Mouse (Mus musculus) lung, embryonic 15.5 days (tissue): Measurements from ENCODE around the gene Dcp1a. TPM values are rescaled to one million over a fixed set of nuclear protein-coding genes. Genes with fewer than 3 reads are reported as not detected.
A peak's percentile ranks its signal among the peaks of the same experiment; 100 is the strongest.
"Not testable (repeated sequence)": the region's sequence is repeated elsewhere in the genome, so short reads cannot be mapped to it uniquely, and the experiment has no call there.

Experiments used
- ATAC-seq: fragments of 200-750 bp; cut with Nextera tagmentation; 2 replicates; pipeline ENCODE4 v1.8.0; 2017; ENCODE audit warnings: moderate number of reproducible peaks, borderline replicate concordance; ENCODE audit not compliant: low FRiP score, low TSS enrichment; ENCODE audit errors: extremely low read depth
- H3K27ac ChIP-seq: fragments of 300-500 bp; sonication (generic); 2 replicates; pipeline ENCODE4 v1.5.1; 2015; ENCODE audit warnings: moderate library complexity, mild to moderate bottlenecking, inconsistent platforms
- H3K27me3 ChIP-seq: fragments of 300-500 bp; sonication (generic); 2 replicates; pipeline ENCODE4 v1.6.1; 2015; ENCODE audit warnings: inconsistent platforms
- H3K36me3 ChIP-seq: fragments of 300-500 bp; sonication (generic); 2 replicates; pipeline ENCODE4 v1.6.1; 2015; ENCODE audit warnings: inconsistent platforms
- H3K4me1 ChIP-seq: fragments of 300-500 bp; sonication (generic); 2 replicates; pipeline ENCODE4 v1.6.1; 2015; ENCODE audit warnings: inconsistent platforms
- H3K4me2 ChIP-seq: fragments of 300-500 bp; sonication (generic); 2 replicates; pipeline ENCODE4 v1.6.1; 2015; ENCODE audit warnings: inconsistent platforms, mild to moderate bottlenecking, moderate library complexity
- H3K4me3 ChIP-seq: fragments of 300-500 bp; sonication (generic); 2 replicates; pipeline ENCODE4 v1.5.1; 2015; ENCODE audit warnings: mild to moderate bottlenecking, inconsistent platforms
- H3K9ac ChIP-seq: fragments of 300-500 bp; sonication (generic); 2 replicates; pipeline ENCODE4 v1.6.1; 2015; ENCODE audit warnings: inconsistent platforms
- H3K9me3 ChIP-seq: fragments of 300-500 bp; sonication (generic); 2 replicates; pipeline ENCODE4 v1.6.1; 2016; ENCODE audit warnings: inconsistent platforms
- WGBS: fragments of 180-500 bp; shearing (Covaris S2); methylation state at CpG from one replicate; pipeline ENCODE4 v1.1.7; 2015; 5-methylcytosine and 5-hydroxymethylcytosine counted together
- polyA plus RNA-seq: library from polyadenylated mRNA; unstranded; fragments of >200 nt; fragmentation: Nextera tagmentation; extraction: Ambion mirVana; gene quantifications from 2 replicates; pipeline ENCODE4 v1.2.1, GENCODE M21; 2015

Gene Dcp1a
- polyA plus RNA-seq, 1 experiment from 2014 or later = 26.7 TPM

DNA sequence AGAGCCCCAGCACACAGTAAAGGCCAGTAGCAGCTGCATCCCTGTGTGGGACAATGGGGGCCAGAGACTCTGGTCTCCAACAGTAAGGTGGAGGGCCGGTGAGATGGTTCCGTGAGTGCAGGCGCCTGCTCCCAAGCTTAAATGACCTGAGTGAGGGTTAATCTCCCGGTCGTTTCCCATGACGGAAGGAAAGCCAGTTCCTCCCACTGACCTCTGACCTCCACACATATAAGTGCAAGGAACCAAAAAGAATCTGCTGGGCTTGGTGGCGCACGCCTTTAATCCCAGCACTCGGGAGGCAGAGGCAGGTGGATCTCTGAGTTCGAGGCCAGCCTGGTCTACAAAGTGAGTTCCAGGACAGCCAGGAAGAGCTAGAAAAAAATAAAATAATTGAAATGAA, 49.1 kb downstream of the Dcp1a start:
- Histone ChIP-seq H3K9ac (no peak overlapping the region), H3K4me2 (no peak overlapping the region), H3K4me1 (peaks cover 10% of the 10 kb centered on the region; the same call in 1 of the 2 replicates), H3K27ac (no peak overlapping the region), H3K9me3 (no peaks in the 10 kb centered on the region), H3K36me3 (peaks cover 41% of the 10 kb centered on the region), H3K27me3 (no peaks in the 10 kb centered on the region), H3K4me3 (no peak overlapping the region)
- no peak for ATAC-seq
- WGBS = 90% methylated on average over 10 of the region's 10 CpGs

DNA sequence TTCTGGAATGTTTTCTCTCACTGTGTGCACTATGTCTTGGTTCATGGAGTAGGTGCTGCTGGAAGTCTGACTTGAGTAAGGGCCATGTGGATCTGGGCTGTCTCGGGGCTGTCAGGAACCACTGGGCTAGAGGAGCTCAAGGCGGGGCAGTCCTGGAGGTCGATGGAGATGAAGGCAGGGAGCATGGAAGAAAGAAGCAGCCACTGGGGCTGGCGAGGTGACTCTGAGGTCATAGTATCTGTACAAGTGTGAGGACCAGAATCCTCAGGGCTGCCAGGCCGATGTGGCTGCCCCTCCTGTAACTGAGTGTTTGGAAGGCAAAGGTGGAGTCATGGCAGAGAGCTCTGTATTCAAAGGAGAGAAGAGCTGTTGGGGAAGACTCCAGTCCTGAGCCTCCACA, 49.6 kb downstream of the Dcp1a start:
- H3K4me2 ChIP-seq = no peak overlapping the region
- WGBS = 85% methylated on average over 5 of the region's 5 CpGs
- ATAC-seq = no peak; the same call in 1 of the 2 replicates
- no peak overlapping the region for H3K27ac ChIP-seq
- no peak overlapping the region for H3K9ac ChIP-seq
- H3K27me3 ChIP-seq = no peaks in the 10 kb centered on the region
- H3K4me1 ChIP-seq = peaks cover 10% of the 10 kb centered on the region; the same call in 1 of the 2 replicates
- peaks cover 36% of the 10 kb centered on the region for H3K36me3 ChIP-seq
- no peaks in the 10 kb centered on the region for H3K9me3 ChIP-seq
- H3K4me3 ChIP-seq = no peak overlapping the region

- ATAC-seq = no peak
- WGBS = 93% methylated on average over 12 of the region's 12 CpGs
- Histone ChIP-seq H3K27me3 (no peaks in the 10 kb centered on the region), H3K9me3 (no peaks in the 10 kb centered on the region), H3K4me3 (no peak overlapping the region), H3K27ac (no peak overlapping the region), H3K9ac (no peak overlapping the region), H3K36me3 (peaks cover 32% of the 10 kb centered on the region), H3K4me2 (no peak overlapping the region), H3K4me1 (peaks cover 10% of the 10 kb centered on the region; the same call in 1 of the 2 replicates)
These were observed 50.1 kb downstream of the Dcp1a start for GRCm38 (mm10) chr14:30529454-30529853.

GRCm38 (mm10) chr14:30530726-30531269, 51.5 kb downstream of the Dcp1a start:
- WGBS = 49% methylated on average over 8 of the region's 8 CpGs
- H3K4me3 ChIP-seq = no peak overlapping the region
- no peaks in the 10 kb centered on the region for H3K9me3 ChIP-seq
- peaks cover 19% of the 10 kb centered on the region for H3K36me3 ChIP-seq
- H3K9ac ChIP-seq = no peak overlapping the region
- peaks cover 10% of the 10 kb centered on the region; the same call in 1 of the 2 replicates for H3K4me1 ChIP-seq
- H3K27ac ChIP-seq = peak overlapping the region; percentile 24; the same call in 1 of the 2 replicates
- no peaks in the 10 kb centered on the region for H3K27me3 ChIP-seq
- peak overlapping the region; percentile 20; the same call in 1 of the 2 replicates for H3K4me2 ChIP-seq
- no peak for ATAC-seq

DNA sequence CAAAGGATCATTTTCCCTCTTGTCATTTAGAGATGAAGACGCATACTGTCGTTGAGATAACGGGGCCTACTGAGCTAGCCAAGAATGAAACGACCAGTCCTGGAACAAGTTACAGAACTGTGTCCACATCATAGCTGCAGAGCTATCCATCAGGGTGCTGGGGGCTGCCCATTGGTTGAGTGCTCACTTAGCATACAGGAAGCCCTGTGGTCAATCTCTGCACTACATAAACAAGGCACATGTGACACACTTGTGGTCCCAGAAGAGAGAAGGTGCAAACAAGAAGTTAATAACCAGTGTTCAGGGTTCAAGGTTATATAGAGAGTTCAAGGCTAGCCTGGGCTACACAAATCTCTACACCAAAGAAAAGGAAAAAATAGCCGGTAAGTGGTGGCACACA, 52.1 kb downstream of the Dcp1a start:
- 67% methylated on average over 5 of the region's 5 CpGs for WGBS
- H3K4me1 ChIP-seq = peaks cover 10% of the 10 kb centered on the region; the same call in 1 of the 2 replicates
- H3K4me3 ChIP-seq = no peak overlapping the region
- ATAC-seq = no peak
- no peak overlapping the region for H3K27ac ChIP-seq
- H3K4me2 ChIP-seq = no peak overlapping the region
- no peaks in the 10 kb centered on the region for H3K9me3 ChIP-seq
- no peak overlapping the region for H3K9ac ChIP-seq
- H3K36me3 ChIP-seq = peaks cover 13% of the 10 kb centered on the region
- H3K27me3 ChIP-seq = no peaks in the 10 kb centered on the region

DNA sequence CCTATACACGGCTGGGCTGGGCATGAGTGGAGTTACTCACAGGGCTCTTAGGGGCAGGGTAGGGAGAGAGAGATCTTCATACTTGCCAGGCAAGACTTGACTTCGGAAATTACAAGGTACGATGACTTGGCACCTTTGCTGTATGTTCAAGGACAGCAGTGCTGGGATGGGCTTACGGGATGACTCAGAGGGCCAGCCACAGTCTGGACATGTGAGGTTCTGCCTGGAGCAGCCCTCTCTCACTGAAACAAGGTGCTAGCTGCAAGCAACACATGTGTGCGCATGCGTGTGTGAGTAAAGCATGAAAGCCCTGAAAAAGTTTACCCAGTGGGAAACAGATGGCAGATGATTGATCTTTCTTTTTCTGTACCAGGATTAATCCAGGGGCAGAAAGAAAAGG, 52.6 kb downstream of the Dcp1a start:
- Histone ChIP-seq H3K9ac (no peak overlapping the region), H3K9me3 (no peaks in the 10 kb centered on the region), H3K27ac (no peak overlapping the region), H3K4me1 (peaks cover 10% of the 10 kb centered on the region; the same call in 1 of the 2 replicates), H3K4me3 (no peak overlapping the region), H3K27me3 (no peaks in the 10 kb centered on the region), H3K4me2 (no peak overlapping the region), H3K36me3 (peaks cover 10% of the 10 kb centered on the region)
- no peak for ATAC-seq
- WGBS = 91% methylated on average over 6 of the region's 6 CpGs

DNA sequence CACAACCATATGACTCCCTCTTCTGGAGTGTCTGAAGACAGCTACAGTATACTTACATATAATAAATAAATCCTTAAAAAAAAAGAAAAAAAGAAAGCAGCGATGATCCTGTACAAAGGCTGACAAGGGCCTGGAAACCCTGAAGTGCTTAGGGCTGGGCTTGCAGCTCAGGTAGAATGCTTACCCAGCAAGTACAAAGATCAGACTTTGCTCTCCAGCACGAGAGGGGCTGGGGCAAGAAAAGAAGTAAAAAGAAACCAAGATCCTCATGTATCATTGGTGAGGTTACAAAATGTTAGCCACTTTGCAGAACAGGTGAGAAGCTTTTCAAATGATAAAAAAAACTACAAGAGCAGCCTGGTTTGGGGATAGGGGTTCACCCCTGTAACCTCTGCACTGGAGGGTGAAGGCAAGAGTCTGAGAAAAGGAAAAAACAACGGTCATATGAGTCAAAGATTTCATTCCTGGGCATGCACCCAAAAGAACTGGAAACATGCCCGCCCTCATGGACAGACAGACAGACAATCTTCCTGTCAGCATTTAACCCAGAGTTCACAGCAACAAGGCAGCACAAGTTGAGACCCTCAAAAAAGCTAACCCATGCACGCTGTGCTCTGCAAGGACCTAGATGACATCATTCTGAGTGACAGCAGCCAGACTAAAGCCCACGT, 54.6 kb downstream of the Dcp1a start:
- WGBS = 67% methylated on average over 6 of the region's 6 CpGs
- no peaks in the 10 kb centered on the region for H3K27me3 ChIP-seq

GRCm38 (mm10) chr14:30541541-30541940, 62.2 kb downstream of the Dcp1a start:
- no peak overlapping the region for H3K9ac ChIP-seq
- H3K27me3 ChIP-seq = no peaks in the 10 kb centered on the region
- WGBS = 70% methylated on average over 10 of the region's 10 CpGs
- H3K27ac ChIP-seq = no peak overlapping the region
- H3K4me2 ChIP-seq = no peak overlapping the region
- H3K36me3 ChIP-seq = no peaks in the 10 kb centered on the region
- H3K4me1 ChIP-seq = no peaks in the 10 kb centered on the region
- no peak for ATAC-seq
- no peak overlapping the region for H3K4me3 ChIP-seq
- H3K9me3 ChIP-seq = no peaks in the 10 kb centered on the region

More for the DNA sequence above, 54.6 kb downstream of the Dcp1a start:
- H3K4me1 ChIP-seq = peaks cover 10% of the 10 kb centered on the region; the same call in 1 of the 2 replicates
- ATAC-seq = no peak
- no peaks in the 10 kb centered on the region for H3K36me3 ChIP-seq
- H3K4me3 ChIP-seq = no peak overlapping the region
- no peak overlapping the region for H3K4me2 ChIP-seq
- no peaks in the 10 kb centered on the region for H3K9me3 ChIP-seq
- H3K27ac ChIP-seq = no peak overlapping the region
- H3K9ac ChIP-seq = no peak overlapping the region

- not testable (repeated sequence) for H3K4me3 ChIP-seq, H3K9me3 ChIP-seq, ATAC-seq, H3K27me3 ChIP-seq, H3K36me3 ChIP-seq, H3K4me2 ChIP-seq, H3K9ac ChIP-seq, H3K27ac ChIP-seq, H3K4me1 ChIP-seq
- WGBS = 83% methylated on average over 5 of the region's 5 CpGs
These were observed 64.0 kb downstream of the Dcp1a start for GRCm38 (mm10) chr14:30543331-30543730.

DNA sequence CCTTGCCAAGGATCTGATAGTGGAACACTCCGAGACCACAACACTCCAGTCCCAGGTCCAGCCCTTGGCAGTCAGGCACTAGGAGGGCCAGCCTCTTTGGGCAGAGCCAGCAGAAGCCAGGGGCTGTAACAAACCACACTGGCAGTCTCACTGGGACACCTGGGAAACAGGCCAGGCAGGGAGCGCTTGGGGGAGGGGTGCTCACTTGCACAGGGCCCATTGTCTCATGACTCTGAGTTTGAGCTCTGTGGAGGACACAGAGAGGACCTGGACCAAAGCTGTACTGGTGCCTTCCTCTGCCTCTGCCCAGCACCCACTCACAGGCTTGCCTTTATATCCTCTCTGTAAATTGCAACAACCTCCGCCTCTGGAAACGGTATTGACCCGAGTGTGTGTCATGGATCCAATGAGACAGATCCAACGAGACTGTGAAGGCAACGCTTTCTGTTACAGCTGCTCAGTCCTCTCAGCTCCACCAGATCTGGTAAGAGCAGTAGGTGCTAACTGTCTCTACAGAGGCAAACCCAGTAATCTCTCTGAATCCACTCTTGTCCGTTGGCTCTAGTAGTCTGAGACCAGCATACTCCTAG, 68.9 kb downstream of the Dcp1a start, which contains the start of gene Tkt:
TSS of gene Tkt (plus strand) at position 229 of the 590 bp plus-strand sequence.
- Histone ChIP-seq H3K9ac (peak within 1 kb of the TSS; percentile 78), H3K9me3 (no peaks in the 10 kb centered on the region), H3K27me3 (no peaks in the 10 kb centered on the region), H3K27ac (peak within 1 kb of the TSS; percentile 94), H3K36me3 (no peaks in the 10 kb centered on the region), H3K4me1 (peaks cover 30% of the 10 kb centered on the region), H3K4me3 (peak within 1 kb of the TSS; percentile 79), H3K4me2 (peak within 1 kb of the TSS; percentile 90)
- 27% methylated on average over 8 of the region's 8 CpGs for WGBS
- ATAC-seq = peak; percentile 19

DNA sequence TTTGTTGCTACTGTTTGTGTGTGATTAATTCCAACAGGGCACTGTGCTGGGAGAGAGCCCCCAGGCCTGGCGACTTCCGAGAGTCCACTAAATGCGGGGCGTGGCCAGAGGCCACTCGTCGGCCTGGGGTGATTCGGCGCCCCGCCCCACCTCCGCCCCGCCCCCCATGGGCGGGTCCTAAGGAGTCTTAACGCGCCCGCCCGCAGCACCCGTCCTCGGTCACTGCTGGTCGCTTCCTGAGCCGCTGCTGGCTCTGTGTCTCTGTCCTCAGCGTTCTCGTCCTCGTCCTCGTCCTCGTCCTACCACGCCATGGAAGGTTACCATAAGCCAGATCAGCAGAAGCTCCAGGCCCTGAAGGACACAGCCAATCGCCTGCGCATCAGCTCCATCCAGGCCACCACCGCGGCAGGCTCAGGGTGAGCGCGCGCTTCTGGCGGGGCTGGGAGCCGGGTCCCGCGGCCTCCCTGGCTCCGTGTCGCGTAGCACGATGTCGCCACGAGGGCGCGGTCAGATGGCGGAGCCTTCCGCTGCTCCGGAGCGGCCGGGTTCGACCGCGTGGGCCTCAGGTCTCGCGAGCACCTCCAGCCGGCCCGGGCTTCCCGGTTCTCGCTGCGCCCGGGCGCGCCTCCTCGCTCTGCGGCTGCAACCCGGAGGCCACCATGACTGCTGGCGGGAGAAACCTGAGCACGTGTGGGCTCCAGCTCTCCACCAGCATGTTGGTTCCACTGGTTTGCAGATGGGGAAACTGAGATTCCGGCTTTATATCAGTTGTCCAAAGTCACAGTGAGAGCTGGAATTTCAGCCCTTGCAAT, 69.8 kb downstream of the Dcp1a start:
- Histone ChIP-seq H3K4me2 (peak overlapping the region; percentile 90), H3K4me3 (peak overlapping the region; percentile 79), H3K27me3 (no peaks in the 10 kb centered on the region), H3K4me1 (peaks cover 34% of the 10 kb centered on the region), H3K9ac (peak overlapping the region; percentile 78), H3K9me3 (no peaks in the 10 kb centered on the region), H3K36me3 (no peaks in the 10 kb centered on the region), H3K27ac (peak overlapping the region; percentile 94)
- ATAC-seq = peak; percentile 94
- WGBS = under 1% methylated on average over 69 of the region's 69 CpGs
